Mouse (Mus musculus): ENCODE results near the gene Filip1. TPM values are rescaled to one million over a fixed set of nuclear protein-coding genes. Genes with fewer than 3 reads are reported as not detected.

The Filip1 gene
- total RNA-seq, 2 experiments from 2014 or later = 73.8 to 75.7 TPM

GRCm38 (mm10) chr9:79862544-79862943 is 150.1 kb downstream of the Filip1 start:
- DNase-seq = no peak
- intact Hi-C loops (cut with DNase I; ENCODE audit: low total_unique reads) = no loop called here

GRCm38 (mm10) chr9:79847099-79847498 is 165.6 kb downstream of the Filip1 start:
- no peak for DNase-seq
- intact Hi-C loops (cut with DNase I; ENCODE audit: low total_unique reads) = no loop called here

- no peak for DNase-seq
- intact Hi-C loops (cut with DNase I; ENCODE audit: low total_unique reads) = no loop called here
These were observed 170.0 kb downstream of the Filip1 start for GRCm38 (mm10) chr9:79842615-79843014.

- DNase-seq = no peak
- intact Hi-C loops (cut with DNase I; ENCODE audit: low total_unique reads) = no loop called here
These were observed 170.6 kb downstream of the Filip1 start for GRCm38 (mm10) chr9:79842028-79842427.

- no peak for DNase-seq
- intact Hi-C loops (cut with DNase I; ENCODE audit: low total_unique reads) = no loop called here
These were observed 181.4 kb downstream of the Filip1 start for GRCm38 (mm10) chr9:79831294-79831693.

- intact Hi-C loops (cut with DNase I; ENCODE audit: low total_unique reads) = no loop called here
- DNase-seq = no peak
These were observed 181.8 kb downstream of the Filip1 start for GRCm38 (mm10) chr9:79830874-79831273.

GRCm38 (mm10) chr9:79829842-79830800 is 182.5 kb downstream of the Filip1 start:
- no peak for DNase-seq
- intact Hi-C loops (cut with DNase I; ENCODE audit: low total_unique reads) = no loop called here

- DNase-seq = no peak
- intact Hi-C loops (cut with DNase I; ENCODE audit: low total_unique reads) = no loop called here
These were observed 185.6 kb downstream of the Filip1 start for GRCm38 (mm10) chr9:79827072-79827471.

- no peak for DNase-seq
- intact Hi-C loops (cut with DNase I; ENCODE audit: low total_unique reads) = no loop called here
These were observed 187.1 kb downstream of the Filip1 start for GRCm38 (mm10) chr9:79825526-79825925.

- DNase-seq = no peak
- intact Hi-C loops (cut with DNase I; ENCODE audit: low total_unique reads) = no loop called here
These were observed 188.8 kb downstream of the Filip1 start for GRCm38 (mm10) chr9:79823856-79824255.

- intact Hi-C loops (cut with DNase I; ENCODE audit: low total_unique reads) = no loop called here
These were observed 189.2 kb downstream of the Filip1 start for GRCm38 (mm10) chr9:79823438-79823837.

GRCm38 (mm10) chr9:79816464-79816863 is 196.2 kb downstream of the Filip1 start:
- intact Hi-C loops (cut with DNase I; ENCODE audit: low total_unique reads) = no loop called here

More at GRCm38 (mm10) chr9:79823438-79823837, 189.2 kb downstream of the Filip1 start:
- DNase-seq = no peak

GRCm38 (mm10) chr9:79816013-79816412 is 196.6 kb downstream of the Filip1 start:
- intact Hi-C loops (cut with DNase I; ENCODE audit: low total_unique reads) = no loop called here
- DNase-seq = no peak

More at GRCm38 (mm10) chr9:79816464-79816863, 196.2 kb downstream of the Filip1 start:
- DNase-seq = no peak

- no peak for DNase-seq
These were observed 198.1 kb downstream of the Filip1 start for GRCm38 (mm10) chr9:79814592-79814991.

GRCm38 (mm10) chr9:79810969-79811902 is 201.4 kb downstream of the Filip1 start:
- intact Hi-C loops (cut with DNase I; ENCODE audit: low total_unique reads) = no loop called here
- no peak for DNase-seq

More at GRCm38 (mm10) chr9:79814592-79814991, 198.1 kb downstream of the Filip1 start:
- intact Hi-C loops (cut with DNase I; ENCODE audit: low total_unique reads) = no loop called here

GRCm38 (mm10) chr9:79810534-79810933 is 202.1 kb downstream of the Filip1 start:
- intact Hi-C loops (cut with DNase I; ENCODE audit: low total_unique reads) = no loop called here

GRCm38 (mm10) chr9:79809411-79809810 is 203.2 kb downstream of the Filip1 start:
- DNase-seq = no peak
- intact Hi-C loops (cut with DNase I; ENCODE audit: low total_unique reads) = loop anchor here (1.0 kb wide), 1 partner anchor 193 kb away; no protein-coding TSS in a partner anchor

More at GRCm38 (mm10) chr9:79810534-79810933, 202.1 kb downstream of the Filip1 start:
- no peak for DNase-seq

- intact Hi-C loops (cut with DNase I; ENCODE audit: low total_unique reads) = no loop called here
- no peak for DNase-seq
These were observed 205.5 kb downstream of the Filip1 start for GRCm38 (mm10) chr9:79807178-79807577.

GRCm38 (mm10) chr9:79806317-79807075 is 206.2 kb downstream of the Filip1 start:
- intact Hi-C loops (cut with DNase I; ENCODE audit: low total_unique reads) = no loop called here
- no peak for DNase-seq

Measured in gastrocnemius, postnatal 14 days (tissue).